Comparison of ENCODE assay signal across 17 mouse cellular contexts in the genomic region with DNA sequence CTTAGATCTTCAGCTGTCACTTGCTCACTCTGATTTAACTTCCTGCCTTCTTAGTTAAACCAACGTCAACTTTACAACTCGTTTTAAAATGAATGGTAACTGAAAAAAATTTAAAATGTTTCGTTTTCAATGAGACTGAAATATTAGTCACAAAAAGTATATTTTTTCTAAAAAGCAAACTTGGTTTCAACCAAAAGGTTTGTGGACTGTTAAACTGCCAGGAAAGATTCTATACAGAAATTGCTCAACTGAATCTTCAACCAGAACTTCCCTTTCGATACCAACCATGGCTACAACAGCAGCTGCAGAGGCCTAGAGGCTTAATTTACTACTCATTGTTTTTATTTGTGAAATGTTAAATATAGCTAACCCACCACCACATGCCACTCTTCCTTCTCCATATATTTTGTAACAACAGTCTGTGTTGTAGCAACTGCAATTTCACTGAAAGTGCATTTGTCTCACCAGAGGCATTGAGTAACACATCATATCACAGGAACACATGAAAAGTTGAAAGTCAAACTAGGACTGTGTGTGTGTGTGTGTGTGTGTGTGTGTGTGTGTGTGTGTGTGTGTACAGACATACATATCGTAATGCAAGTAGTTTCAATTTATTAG. TPM values are rescaled to one million over a fixed set of nuclear protein-coding genes. Genes with fewer than 3 reads are reported as not detected.
A peak's percentile ranks its signal among the peaks of the same experiment; 100 is the strongest.
DNase-seq lines count a peak whose midpoint lies in the region; ATAC-seq and TF ChIP-seq lines count a peak whose summit lies in the region.
"Had no signal": no experiment of that assay in that cellular context is flagged by ENCODE, and none has a peak within 500 bp of the region (broad histone marks: within the 10 kb centered on the region; RNA-seq: fewer than 3 reads in every experiment).

No protein-coding gene starts in this region.

- 69% methylated on average over 5 of the region's 5 CpGs for WGBS in embryonic facial prominence, embryonic 14.5 days
- WGBS in embryonic facial prominence, embryonic 10.5 days: 80% methylated on average over 5 of the region's 5 CpGs
- WGBS in spleen, adult 2 months: 7% methylated on average over 5 of the region's 5 CpGs

- peak; percentile 6 for DNase-seq in embryonic facial prominence, embryonic 14.5 days (ENCODE audit: low spot score)
- no peak for DNase-seq in embryonic facial prominence, embryonic 10.5 days (ENCODE audit: low spot score)
- peak in 1 of 2 experiments; percentile 65 for DNase-seq in spleen, adult 2 months (ENCODE audit: low read depth in 1 of 2, low spot score in 2 of 2)
- DNase-seq in spleen, postnatal 10 days (ENCODE audit: low spot score in 2 of 2): no peak
- DNase-seq in natural killer cell, adult 2 months (ENCODE audit: low spot score in 2 of 2): peak; percentile 43 to 53
- no peak for DNase-seq in neural tube, embryonic 10.5 days (ENCODE audit: extremely low spot score, low spot score)
- DNase-seq in urinary bladder, adult 2 months (ENCODE audit: low spot score): no peak
- DNase-seq: adrenal gland, postnatal 36 days; gastrocnemius, adult 2 months; heart, postnatal 36 days; lung, adult 2 months had no signal

- TF ChIP-seq POLR2A in spleen, adult 2 months (IDR thresholded peaks at IDR 0.05; ENCODE audit: low read depth, low read length): no peak

- no peaks in the 10 kb centered on the region for H3K4me1 ChIP-seq in embryonic facial prominence, embryonic 14.5 days (ENCODE audit: control insufficient read depth, insufficient read depth, low read length)
- H3K4me1 ChIP-seq in embryonic facial prominence, embryonic 10.5 days: peaks cover 6% of the 10 kb centered on the region; the same call in 1 of the 2 replicates
- peaks cover 2% of the 10 kb centered on the region; the same call in 1 of the 2 replicates for H3K4me1 ChIP-seq in spleen, adult 2 months (ENCODE audit: control insufficient read depth, insufficient read depth, insufficient read length)
- H3K4me1 ChIP-seq: embryonic facial prominence, embryonic 15.5 days; forebrain, embryonic 12.5 days; heart, embryonic 10.5 days; midbrain, embryonic 12.5 days had no signal

- H3K9me3 ChIP-seq in embryonic facial prominence, embryonic 14.5 days (ENCODE audit: control insufficient read depth, low read length): no peaks in the 10 kb centered on the region
- H3K9me3 ChIP-seq in embryonic facial prominence, embryonic 10.5 days: no peaks in the 10 kb centered on the region
- H3K9me3 ChIP-seq: embryonic facial prominence, embryonic 15.5 days; forebrain, embryonic 12.5 days; heart, embryonic 10.5 days; midbrain, embryonic 12.5 days had no signal

- no peak overlapping the region for H3K4me2 ChIP-seq in embryonic facial prominence, embryonic 14.5 days (ENCODE audit: low read depth, low read length)
- H3K4me2 ChIP-seq: embryonic facial prominence, embryonic 15.5 days; forebrain, embryonic 12.5 days; midbrain, embryonic 12.5 days had no signal

- no peak overlapping the region for H3K9ac ChIP-seq in embryonic facial prominence, embryonic 14.5 days (ENCODE audit: low read depth, low read length)
- H3K9ac ChIP-seq: embryonic facial prominence, embryonic 15.5 days; forebrain, embryonic 12.5 days; midbrain, embryonic 12.5 days had no signal

- H3K36me3 ChIP-seq in embryonic facial prominence, embryonic 14.5 days (ENCODE audit: control insufficient read depth, insufficient read depth, low read length): no peaks in the 10 kb centered on the region
- H3K36me3 ChIP-seq in embryonic facial prominence, embryonic 10.5 days (replicated peaks): no peaks in the 10 kb centered on the region
- peaks cover 10% of the 10 kb centered on the region for H3K36me3 ChIP-seq in spleen, adult 2 months (ENCODE audit: control insufficient read depth, insufficient read depth, low read length)
- H3K36me3 ChIP-seq: embryonic facial prominence, embryonic 15.5 days; forebrain, embryonic 12.5 days; heart, embryonic 10.5 days; midbrain, embryonic 12.5 days had no signal

- TF ChIP-seq CTCF in spleen, adult 2 months (IDR thresholded peaks at IDR 0.05; ENCODE audit: extremely low read depth, insufficient read depth, insufficient read length, insufficient replicate concordance): no peak

- H3K4me3 ChIP-seq in embryonic facial prominence, embryonic 14.5 days (ENCODE audit: low read depth, low read length): no peak overlapping the region
- H3K4me3 ChIP-seq in embryonic facial prominence, embryonic 10.5 days: no peak overlapping the region
- H3K4me3 ChIP-seq in spleen, adult 2 months (ENCODE audit: extremely low read depth, insufficient read depth, insufficient read length): no peak overlapping the region
- H3K4me3 ChIP-seq: embryonic facial prominence, embryonic 15.5 days; forebrain, embryonic 12.5 days; gastrocnemius, adult 2 months; heart, embryonic 10.5 days; midbrain, embryonic 12.5 days had no signal

- no peak overlapping the region for H3K27ac ChIP-seq in embryonic facial prominence, embryonic 14.5 days (replicated peaks; ENCODE audit: low read depth, low read length)
- no peak overlapping the region for H3K27ac ChIP-seq in embryonic facial prominence, embryonic 10.5 days (replicated peaks)
- peak overlapping the region; percentile 42; the same call in 1 of the 2 replicates for H3K27ac ChIP-seq in spleen, adult 2 months (ENCODE audit: insufficient read depth, low read length)
- H3K27ac ChIP-seq: embryonic facial prominence, embryonic 15.5 days; forebrain, embryonic 12.5 days; gastrocnemius, adult 2 months; heart, embryonic 10.5 days; midbrain, embryonic 12.5 days had no signal

- ATAC-seq in embryonic facial prominence, embryonic 14.5 days (ENCODE audit: low read depth): no peak
- peak; percentile 94 for ATAC-seq in hematopoietic stem cell, adult 5-6 weeks (replicated peaks in 1 of 2; ENCODE audit: insufficient read depth in 1 of 2, low FRiP score in 2 of 2, low TSS enrichment in 1 of 2, low read depth in 1 of 2, poor library complexity in 2 of 2, severe bottlenecking in 2 of 2)
- ATAC-seq: inflammation-experienced regulatory T-cells, adult 6 months had no signal

- no peaks in the 10 kb centered on the region for H3K27me3 ChIP-seq in embryonic facial prominence, embryonic 14.5 days (replicated peaks; ENCODE audit: control insufficient read depth, insufficient read depth, low read length)
- H3K27me3 ChIP-seq in embryonic facial prominence, embryonic 10.5 days (replicated peaks; ENCODE audit: low read depth, poor library complexity, severe bottlenecking): no peaks in the 10 kb centered on the region
- no peaks in the 10 kb centered on the region for H3K27me3 ChIP-seq in spleen, adult 2 months (ENCODE audit: control insufficient read depth, insufficient read depth, low read length)
- H3K27me3 ChIP-seq: embryonic facial prominence, embryonic 15.5 days; forebrain, embryonic 12.5 days; midbrain, embryonic 12.5 days had no signal

RNA-seq across cellular contexts. Expression of a gene that starts 10.2 kb away (rescaled TPM):
- polyA plus RNA-seq in embryonic facial prominence, embryonic 14.5 days (2014; fragmentation: Nextera tagmentation; extraction: Ambion mirVana): 8.7 and 8.9 TPM in 2 replicates
- polyA plus RNA-seq in embryonic facial prominence, embryonic 10.5 days (2016; fragmentation: Nextera tagmentation; extraction: Ambion mirVana): 6.4 and 7.2 TPM in 2 replicates
- 3.1 and 4.5 TPM in 2 replicates for polyA plus RNA-seq in spleen, adult 2 months (2012; rRNA removed)
- total RNA-seq in hematopoietic stem cell, adult 5-6 weeks (2017): 84.7 and 112 TPM in 2 replicates
- polyA plus RNA-seq in urinary bladder, adult 2 months (2012; rRNA removed): 2.1 and 2.5 TPM in 2 replicates

Comparison
In these comparisons a context has a peak if more than half of its experiments do, and no peak if none do; other contexts are left out.
1. DNase-seq: peak in embryonic facial prominence, embryonic 14.5 days (single experiment) and natural killer cell, adult 2 months (2 of 2); none in embryonic facial prominence, embryonic 10.5 days (single experiment), spleen, postnatal 10 days (0 of 2), neural tube, embryonic 10.5 days (single experiment) and urinary bladder, adult 2 months (single experiment).